Mouse (Mus musculus) c-Kit-positive CD71-positive TER-119-positive erythroid progenitor cells, embryonic 14.5 days (primary cell): ENCODE measurements around the gene Rasgef1b.

Experiments
- DNase-seq: peaks from one replicate; pipeline ENCODE4 v3.0.0-alpha.2; 2013; ENCODE audit warnings: low spot score

The Rasgef1b gene

GRCm38 (mm10) chr5:99707261-99707660 is 21.6 kb downstream of the Rasgef1b start:
- DNase-seq = no peak

- DNase-seq = no peak
Measured at GRCm38 (mm10) chr5:99701811-99702210, 27.1 kb downstream of the Rasgef1b start.

- no peak for DNase-seq
Measured at GRCm38 (mm10) chr5:99694712-99695360, 34.0 kb downstream of the Rasgef1b start.

- DNase-seq = no peak
Measured at GRCm38 (mm10) chr5:99689909-99690308, 39.0 kb downstream of the Rasgef1b start.

- no peak for DNase-seq
Measured at GRCm38 (mm10) chr5:99687894-99688293, 41.0 kb downstream of the Rasgef1b start.

- DNase-seq = no peak
Measured at GRCm38 (mm10) chr5:99684023-99684422, 44.8 kb downstream of the Rasgef1b start.

GRCm38 (mm10) chr5:99669971-99670571 is 58.8 kb downstream of the Rasgef1b start:
- DNase-seq = no peak

- DNase-seq = no peak
Measured at GRCm38 (mm10) chr5:99656024-99656423, 72.8 kb downstream of the Rasgef1b start.

- no peak for DNase-seq
Measured at GRCm38 (mm10) chr5:99652931-99653330, 75.9 kb downstream of the Rasgef1b start.

GRCm38 (mm10) chr5:99641407-99641806 is 87.5 kb downstream of the Rasgef1b start:
- no peak for DNase-seq

GRCm38 (mm10) chr5:99636575-99636974 is 92.3 kb downstream of the Rasgef1b start:
- no peak for DNase-seq

GRCm38 (mm10) chr5:99634010-99634541 is 94.8 kb downstream of the Rasgef1b start:
- DNase-seq = peak; percentile 21

GRCm38 (mm10) chr5:99633548-99633947 is 95.3 kb downstream of the Rasgef1b start:
- DNase-seq = peak; percentile 44

GRCm38 (mm10) chr5:99632649-99633310 is 96.1 kb downstream of the Rasgef1b start:
- peak; percentile 76 for DNase-seq

- DNase-seq = peak; percentile 40
Measured at GRCm38 (mm10) chr5:99630087-99630486, 98.8 kb downstream of the Rasgef1b start.

GRCm38 (mm10) chr5:99625603-99626002 is 103.3 kb downstream of the Rasgef1b start:
- DNase-seq = no peak

- no peak for DNase-seq
Measured at GRCm38 (mm10) chr5:99620771-99621170, 108.1 kb downstream of the Rasgef1b start.

- DNase-seq = no peak
Measured at GRCm38 (mm10) chr5:99617271-99617800, 111.5 kb downstream of the Rasgef1b start.

GRCm38 (mm10) chr5:99613321-99614118 is 115.3 kb downstream of the Rasgef1b start:
- no peak for DNase-seq

GRCm38 (mm10) chr5:99607602-99608001 is 121.3 kb downstream of the Rasgef1b start:
- no peak for DNase-seq

GRCm38 (mm10) chr5:99606164-99606858 is 122.6 kb downstream of the Rasgef1b start:
- no peak for DNase-seq
